Mouse (Mus musculus) forebrain, embryonic 13.5 days (tissue): ENCODE data around the gene Gm11077. TPM values are rescaled to one million over a fixed set of nuclear protein-coding genes. Genes with fewer than 3 reads are reported as not detected.

ENCODE experiments used
- ATAC-seq: fragments of 200-750 bp; cut with Nextera tagmentation; 2 replicates; pipeline ENCODE4 v1.8.0; 2017
- H3K27ac ChIP-seq: fragments of 300-500 bp; sonication (generic); 2 replicates; pipeline ENCODE4 v1.5.1; 2015; ENCODE audit warnings: inconsistent platforms, mild to moderate bottlenecking, moderate library complexity
- H3K27me3 ChIP-seq: fragments of 300-500 bp; sonication (generic); 2 replicates; pipeline ENCODE4 v1.6.1; 2015; ENCODE audit warnings: mild to moderate bottlenecking, inconsistent platforms
- H3K36me3 ChIP-seq: fragments of 300-500 bp; sonication (generic); 2 replicates; pipeline ENCODE4 v1.6.1; 2015; ENCODE audit warnings: mild to moderate bottlenecking, inconsistent platforms; ENCODE audit not compliant: poor library complexity, severe bottlenecking
- H3K4me1 ChIP-seq: fragments of 300-500 bp; sonication (generic); 2 replicates; pipeline ENCODE4 v1.6.1; 2015; ENCODE audit warnings: inconsistent platforms
- H3K4me2 ChIP-seq: fragments of 300-500 bp; sonication (generic); 2 replicates; pipeline ENCODE4 v1.6.1; 2015; ENCODE audit warnings: inconsistent platforms, mild to moderate bottlenecking, moderate library complexity
- H3K4me3 ChIP-seq: fragments of 300-500 bp; sonication (generic); 2 replicates; pipeline ENCODE4 v1.5.1; 2015; ENCODE audit warnings: mild to moderate bottlenecking, inconsistent platforms
- H3K9ac ChIP-seq: fragments of 300-500 bp; sonication (generic); 2 replicates; pipeline ENCODE4 v1.6.1; 2015; ENCODE audit warnings: mild to moderate bottlenecking, inconsistent platforms
- H3K9me3 ChIP-seq: fragments of 300-500 bp; sonication (generic); replicated peaks from 2 replicates; pipeline ENCODE4 v1.6.1; 2016; ENCODE audit warnings: inconsistent platforms
- WGBS: fragments of 180-500 bp; shearing (Covaris S2); methylation state at CpG from one replicate; pipeline ENCODE4 v1.1.7; 2015; 5-methylcytosine and 5-hydroxymethylcytosine counted together
- polyA plus RNA-seq: library from polyadenylated mRNA; unstranded; fragments of >200 nt; fragmentation: Nextera tagmentation; extraction: Ambion mirVana; gene quantifications from 2 replicates; pipeline ENCODE4 v1.2.1, GENCODE M21; 2015

Gene Gm11077
- polyA plus RNA-seq, 1 experiment from 2014 or later = not detected

GRCm38 (mm10) chr6:140800587-140800986, 71.5 kb downstream of the Gm11077 start:
- no peak overlapping the region for H3K27ac ChIP-seq
- WGBS = 85% methylated on average over 4 of the region's 4 CpGs
- H3K36me3 ChIP-seq = no peaks in the 10 kb centered on the region
- no peak overlapping the region for H3K4me2 ChIP-seq
- no peaks in the 10 kb centered on the region for H3K27me3 ChIP-seq
- H3K4me1 ChIP-seq = no peaks in the 10 kb centered on the region
- no peaks in the 10 kb centered on the region for H3K9me3 ChIP-seq
- no peak overlapping the region for H3K9ac ChIP-seq
- no peak for ATAC-seq
- no peak overlapping the region for H3K4me3 ChIP-seq

Other genes with a start within 250 kb of the Gm11077 start
- gene Aebp2, start 106.6 kb upstream of the Gm11077 start, polyA plus RNA-seq = 8.8 and 10.2 TPM in 2 replicates